Mouse (Mus musculus) liver, adult 2 months (tissue): ENCODE measurements at regions not wholly inside any gene's neighbourhood (a gene's known extent, or its start where the extent isn't known, plus 50 kb on each side); places are given as distances from the start of the nearest gene placed in this dataset.

Source experiments
- CTCF ChIP-seq: fragments of 200-500 bp; IDR thresholded peaks from 2 replicates; pipeline ENCODE4 v1.5.1; 2011; ENCODE audit warnings: low read depth, low read length, control low read depth
- POLR2A ChIP-seq: fragments of 200-500 bp; IDR thresholded peaks from 2 replicates; pipeline ENCODE4 v1.6.1; 2011; ENCODE audit warnings: low read length, control low read depth; ENCODE audit not compliant: insufficient read depth; ENCODE audit errors: extremely low read depth

GRCm38 (mm10) chr6:117614386-117614785 lies 226.6 kb upstream of the Zfp637 start:
- no peak for TF ChIP-seq CTCF
- no peak for TF ChIP-seq POLR2A
